Mouse (Mus musculus) left cerebral cortex, postnatal 10 days (tissue): ENCODE results near the gene Pnpla3. TPM values are rescaled to one million over a fixed set of nuclear protein-coding genes. Genes with fewer than 3 reads are reported as not detected.
A peak's percentile ranks its signal among the peaks of the same experiment; 100 is the strongest.

Source experiments
- DNase-seq, 2 experiments: peaks; one replicate each; pipeline ENCODE4 v3.0.0; 2021 to 2022; ENCODE audit warnings: low spot score in 2 of 2, mixed read lengths in 1 of 2; ENCODE audit errors: extremely low spot score in 1 of 2
- intact Hi-C: fragments of 180-260 bp; cut with DNase I; formaldehyde crosslinking; loops from one replicate; pipeline ENCODE4 v1.15.1; 2025
- total RNA-seq, 2 experiments: library from RNA; stranded (reverse); gene quantifications; 2 replicates each; pipeline ENCODE4 v1.2.3; 2021

Pnpla3 gene
- total RNA-seq, 2 experiments from 2014 or later, result 13.1 to 16.3 TPM

DNA sequence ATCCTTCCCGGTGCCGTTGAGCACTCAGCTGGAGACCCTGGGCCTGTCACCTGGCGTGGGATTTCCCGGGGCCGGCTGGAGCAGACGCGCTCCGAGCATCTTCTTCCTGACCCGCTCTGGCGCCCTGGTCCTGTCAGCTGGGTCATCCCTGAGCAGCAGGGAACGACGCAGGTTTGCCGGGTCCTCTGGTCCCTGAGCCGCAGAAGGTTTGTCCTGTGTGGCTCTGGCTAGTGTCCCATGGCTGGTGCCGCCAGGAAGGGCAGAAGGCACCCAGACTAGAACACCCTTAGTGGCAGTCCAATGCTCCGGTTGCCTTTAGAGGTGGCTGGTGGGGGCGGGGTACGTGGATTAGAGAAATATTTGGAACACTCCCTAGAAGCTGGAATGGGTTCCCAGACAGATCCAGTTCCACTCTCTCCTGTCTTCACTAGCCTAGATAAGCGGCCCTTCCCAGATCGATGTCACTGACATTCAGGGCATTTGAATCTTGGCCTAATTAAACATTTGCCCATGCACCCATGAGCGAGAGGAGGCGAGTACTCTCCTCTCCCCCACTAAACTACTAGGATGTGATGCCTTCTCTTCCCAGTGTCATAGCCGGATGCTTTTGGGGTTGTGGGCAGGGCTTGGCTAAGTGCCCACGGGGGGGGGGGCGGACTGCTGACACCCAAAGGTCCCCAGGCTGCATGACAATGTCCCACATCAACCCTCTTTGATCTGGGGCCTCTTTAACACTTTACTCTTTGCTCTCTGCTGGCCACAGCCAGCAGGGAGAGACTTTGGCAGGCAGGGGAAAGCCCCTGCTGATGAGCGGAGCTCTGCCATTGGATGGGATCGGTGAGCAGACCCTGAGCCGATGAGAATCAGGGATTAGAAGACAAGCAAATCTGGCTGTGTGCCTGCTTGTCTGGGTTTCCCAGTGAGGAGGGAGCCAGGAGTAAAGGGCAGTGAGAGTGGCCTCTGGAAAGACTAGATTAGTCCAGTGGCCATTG, 829 bp downstream of the Pnpla3 start:
- DNase-seq, result peak; percentile 51 to 76
- intact Hi-C loops, result loop anchor here (5.0 kb wide), 1 partner anchor 46 kb away; the partner anchor contains the start of gene Pnpla5

DNA sequence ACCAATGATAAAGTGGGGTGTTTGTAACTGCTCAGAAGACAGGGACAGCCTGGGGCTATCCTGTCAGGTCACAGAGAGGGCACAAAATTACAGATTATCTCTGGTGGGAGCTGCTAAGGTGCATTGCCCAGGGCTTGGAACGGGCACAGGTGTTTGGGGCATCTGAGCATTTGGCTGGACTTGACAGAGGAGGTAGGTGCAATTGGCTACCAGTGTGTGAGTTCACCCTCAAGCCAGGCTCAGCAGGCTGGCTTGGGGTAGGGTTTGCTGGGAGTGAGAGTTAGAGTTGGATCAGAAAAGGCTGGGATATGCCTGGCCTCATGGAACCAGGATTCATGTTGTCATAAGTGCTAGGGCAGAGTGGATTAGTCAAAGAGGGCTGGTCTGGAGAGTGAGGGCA, 1.9 kb downstream of the Pnpla3 start:
- intact Hi-C loops, result loop anchor here (5.0 kb wide), 1 partner anchor 47 kb away; the partner anchor contains the start of gene Pnpla5
- no peak for DNase-seq

DNA sequence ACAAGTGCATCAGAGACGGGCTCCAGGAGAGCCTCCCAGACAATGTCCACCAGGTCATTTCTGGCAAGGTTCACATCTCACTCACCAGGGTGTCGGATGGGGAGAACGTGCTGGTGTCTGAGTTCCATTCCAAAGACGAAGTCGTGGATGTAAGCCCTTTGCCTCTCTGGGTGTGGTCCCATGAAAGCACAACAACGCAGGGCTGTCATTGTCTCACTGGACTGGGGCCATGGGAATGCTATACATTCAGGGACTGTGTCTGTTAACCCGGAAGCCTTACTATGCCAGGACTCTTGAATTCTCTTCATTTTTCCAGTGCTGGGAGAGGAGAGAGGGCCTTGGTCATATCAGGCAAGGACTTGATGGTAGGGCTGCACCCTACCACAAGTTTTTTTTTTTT, 3.5 kb downstream of the Pnpla3 start:
- DNase-seq, result no peak
- intact Hi-C loops, result no loop called here

DNA sequence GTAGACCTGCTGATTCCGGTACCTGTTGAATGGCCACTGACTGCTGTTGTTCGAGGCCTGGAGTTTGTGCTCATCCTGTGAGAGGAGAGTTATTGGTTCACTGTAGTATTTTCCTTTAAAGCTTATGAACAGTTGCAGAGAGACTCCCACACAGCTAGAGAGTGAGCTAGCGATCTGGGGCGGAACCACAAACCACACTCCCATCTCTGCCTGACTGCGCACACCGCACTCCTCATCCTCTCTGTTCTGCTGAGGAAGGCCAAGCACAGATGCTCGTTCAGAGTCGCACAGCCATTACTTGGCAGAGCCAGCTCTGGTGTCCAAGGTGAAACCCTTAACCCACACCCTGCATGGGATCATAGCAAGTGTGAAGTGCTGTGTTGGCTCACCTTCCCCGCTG, 11.1 kb downstream of the Pnpla3 start:
- intact Hi-C loops, result no loop called here
- no peak for DNase-seq

DNA sequence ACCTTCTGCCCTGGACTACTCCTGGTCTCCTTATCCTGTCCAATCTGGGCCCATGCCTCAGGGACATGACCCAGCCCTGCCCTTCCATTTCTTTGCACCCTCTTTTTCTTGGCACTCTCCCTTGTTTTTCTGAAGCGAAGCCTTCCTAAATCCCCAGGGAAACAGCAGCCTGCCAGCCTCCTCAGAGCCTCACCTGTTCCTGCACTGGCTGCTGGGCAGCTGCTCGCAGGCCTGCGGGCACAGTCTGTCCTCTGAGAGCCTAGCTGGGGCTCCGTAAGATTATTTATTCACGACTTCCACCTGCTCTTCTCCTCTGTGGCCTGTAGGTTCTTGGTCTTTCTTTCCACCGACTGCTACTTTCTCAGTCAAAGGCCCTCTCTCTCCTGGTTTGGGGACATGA, 14.4 kb downstream of the Pnpla3 start:
- no peak for DNase-seq
- intact Hi-C loops, result no loop called here

DNA sequence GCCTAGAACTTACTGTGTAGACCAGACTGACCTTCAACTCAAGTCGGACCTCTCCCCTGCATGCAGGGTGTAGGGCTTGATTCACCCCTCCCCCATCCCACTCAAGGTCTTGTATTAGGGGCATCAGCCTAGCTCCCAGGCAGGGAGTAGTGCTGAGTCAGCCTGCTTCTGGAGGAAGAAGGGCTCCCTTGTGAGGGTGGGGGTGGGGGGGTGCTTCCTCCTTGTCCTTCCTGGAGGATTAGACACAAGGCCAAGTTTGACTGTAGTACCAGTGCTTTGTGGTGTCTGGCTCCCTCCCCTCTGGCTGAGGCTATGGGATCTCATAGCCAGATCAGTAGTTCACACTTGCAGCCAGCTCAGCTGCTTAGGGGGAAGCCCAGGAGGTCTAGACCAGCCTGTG, 16.3 kb downstream of the Pnpla3 start:
- intact Hi-C loops, result no loop called here
- DNase-seq, result no peak

DNA sequence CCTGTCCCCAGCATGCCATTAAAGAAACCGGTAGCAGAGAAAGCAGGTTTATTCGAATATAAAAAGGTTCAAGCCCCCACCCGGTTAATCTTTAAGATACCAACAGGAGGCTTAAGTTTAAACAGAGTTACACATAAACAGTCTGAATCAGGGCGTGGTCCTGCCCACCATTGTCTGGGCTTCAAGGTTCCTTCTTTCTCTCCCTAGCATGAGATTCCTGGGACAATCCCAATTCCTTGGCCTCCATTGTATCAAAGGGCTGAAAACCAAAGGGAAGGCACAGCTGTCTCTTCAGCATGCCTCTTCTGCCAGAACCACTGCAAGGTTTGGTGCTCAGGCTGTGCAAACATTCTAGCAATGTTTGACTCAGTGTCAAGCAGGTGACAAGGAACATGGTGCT, 18.6 kb downstream of the Pnpla3 start:
- intact Hi-C loops, result no loop called here
- DNase-seq, result no peak

DNA sequence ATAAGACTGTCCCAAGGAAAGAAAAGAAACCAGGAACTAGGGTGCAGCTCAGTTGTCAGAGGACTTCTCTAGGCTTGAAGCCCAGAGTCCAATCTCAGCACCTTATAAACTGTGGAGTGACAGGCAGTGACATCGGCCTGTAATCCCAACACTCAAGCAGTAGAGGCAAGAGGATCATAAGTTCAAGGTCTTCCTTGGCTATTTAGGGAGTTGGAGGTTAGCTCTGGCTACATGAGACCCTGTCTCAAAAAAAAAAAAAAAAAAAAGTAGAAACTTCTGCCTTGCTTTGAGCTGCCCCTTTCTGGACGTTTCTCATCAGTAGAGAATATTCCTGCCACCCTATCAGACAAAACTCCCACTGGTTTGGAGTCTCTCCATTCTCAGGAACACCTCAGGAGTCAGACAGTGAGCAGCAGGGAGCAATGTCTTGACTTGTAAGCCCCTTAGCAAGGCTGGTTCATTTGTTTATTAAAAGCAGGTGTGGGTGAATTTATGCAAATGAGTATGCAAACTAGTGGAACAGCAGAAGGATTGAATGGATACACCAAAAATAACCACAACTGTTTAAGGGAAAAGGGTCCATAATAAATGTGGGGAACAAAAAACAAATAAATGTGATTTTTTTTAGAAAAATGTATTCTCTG, 21.4 kb downstream of the Pnpla3 start:
- no peak for DNase-seq
- intact Hi-C loops, result no loop called here

DNA sequence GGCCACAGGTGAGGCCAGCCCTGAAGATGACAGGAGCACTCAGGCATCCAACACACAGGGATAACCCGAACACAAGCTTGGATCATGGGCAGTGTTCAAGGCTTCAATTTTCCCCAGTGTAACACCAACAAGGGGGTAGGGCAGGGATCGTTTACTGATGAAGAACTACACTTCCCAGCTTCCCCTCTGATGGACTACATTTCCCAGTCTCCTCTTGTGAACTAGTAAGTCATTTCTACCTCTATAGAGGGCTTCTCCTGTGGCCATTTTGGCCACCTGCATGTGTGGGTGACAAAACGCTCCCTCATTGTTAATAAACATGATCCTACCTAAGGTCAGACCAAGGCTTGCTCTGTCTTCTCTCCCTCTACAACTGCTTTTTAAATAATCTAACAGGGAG, 22.2 kb downstream of the Pnpla3 start:
- no peak for DNase-seq
- intact Hi-C loops, result no loop called here

DNA sequence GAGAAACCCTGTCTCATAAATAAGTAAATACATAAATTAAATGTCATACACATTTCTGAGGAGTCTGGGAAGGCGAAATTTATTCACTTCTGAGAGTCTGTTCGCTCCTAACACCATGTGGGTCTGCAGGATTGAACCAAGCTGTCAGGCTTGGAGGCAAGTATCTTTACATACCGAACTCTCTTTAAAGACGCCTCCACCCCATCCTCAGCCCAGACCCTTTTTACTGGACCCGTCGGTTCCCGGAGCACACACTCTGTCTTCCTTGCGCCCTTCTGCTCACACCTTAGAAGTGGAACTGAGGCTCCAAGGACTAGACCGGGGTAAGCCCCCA, 24.1 kb downstream of the Pnpla3 start:
- intact Hi-C loops, result no loop called here
- no peak for DNase-seq

DNA sequence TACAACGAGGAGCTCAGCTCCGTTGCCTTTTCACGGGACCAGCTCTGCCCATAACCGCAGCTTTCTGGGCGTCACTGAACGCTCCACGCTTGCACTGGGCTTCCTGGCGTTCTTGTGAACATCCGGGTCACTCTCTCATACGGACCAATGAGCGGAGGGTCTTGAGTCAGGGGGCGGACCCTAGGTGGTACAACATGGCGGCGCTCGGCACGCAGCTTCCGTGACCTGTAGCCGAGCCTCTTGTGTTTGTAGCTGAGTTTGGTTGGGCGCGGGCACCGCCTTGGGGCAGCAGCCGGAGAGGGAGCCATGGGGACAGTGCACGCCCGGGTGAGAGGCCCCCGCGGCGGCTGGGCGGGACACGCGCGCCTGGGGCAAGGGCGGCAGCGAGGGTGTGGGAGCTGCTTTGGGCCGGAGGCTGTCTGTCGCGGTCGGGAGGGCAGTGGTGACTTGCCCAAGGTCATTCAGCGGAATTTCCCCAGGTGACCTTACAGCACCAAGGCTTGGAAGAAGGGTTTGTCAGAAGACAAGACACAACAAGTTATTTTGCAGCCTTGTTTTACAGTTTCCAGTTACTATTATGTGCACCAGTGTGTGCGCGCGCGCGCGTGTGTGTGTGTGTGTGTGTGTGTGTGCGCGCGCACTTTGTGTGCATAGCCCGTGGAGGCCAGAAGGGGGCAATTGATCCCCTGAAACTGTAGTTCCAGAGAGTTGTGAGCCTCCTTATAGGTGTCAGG, 24.6 kb downstream of the Pnpla3 start, which contains the start of gene Samm50:
Gene Samm50, plus strand, starts transcription at position 184 of the 734 bp plus-strand sequence.
- intact Hi-C loops, result no loop called here
- DNase-seq, result peak; percentile 93

DNA sequence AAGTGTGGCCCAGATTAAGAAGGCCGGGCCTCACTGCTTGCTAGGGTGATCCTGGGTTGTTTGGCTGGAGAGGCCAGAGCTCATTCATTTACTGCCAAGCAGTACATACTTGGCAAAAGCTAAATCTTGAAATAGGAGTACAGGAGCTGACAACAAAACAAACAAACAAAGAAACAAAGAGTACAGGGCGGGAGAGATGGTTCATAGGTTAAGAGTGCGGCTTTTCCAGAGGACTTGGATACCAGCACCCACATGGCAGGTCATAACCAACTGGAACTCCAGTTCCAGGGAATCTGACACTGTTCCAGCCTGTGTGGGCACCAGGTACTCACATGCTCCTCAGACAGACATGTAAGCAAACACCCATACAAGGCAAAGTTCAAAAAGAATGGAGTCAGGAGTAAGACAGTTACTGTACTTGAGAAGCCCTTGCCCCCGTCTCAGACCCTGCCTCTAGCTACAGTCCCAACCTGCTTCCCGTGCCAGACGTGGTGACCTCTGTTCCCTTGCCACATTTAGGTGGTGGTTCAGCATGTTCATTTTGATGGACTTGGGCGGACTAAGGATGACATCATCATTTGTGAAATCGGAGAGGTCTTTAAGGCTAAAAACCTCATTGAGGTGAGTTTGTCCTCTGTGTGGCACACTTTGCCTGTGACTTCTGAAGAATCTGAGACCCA, 29.0 kb downstream of the Pnpla3 start:
- no peak for DNase-seq
- intact Hi-C loops, result no loop called here

DNA sequence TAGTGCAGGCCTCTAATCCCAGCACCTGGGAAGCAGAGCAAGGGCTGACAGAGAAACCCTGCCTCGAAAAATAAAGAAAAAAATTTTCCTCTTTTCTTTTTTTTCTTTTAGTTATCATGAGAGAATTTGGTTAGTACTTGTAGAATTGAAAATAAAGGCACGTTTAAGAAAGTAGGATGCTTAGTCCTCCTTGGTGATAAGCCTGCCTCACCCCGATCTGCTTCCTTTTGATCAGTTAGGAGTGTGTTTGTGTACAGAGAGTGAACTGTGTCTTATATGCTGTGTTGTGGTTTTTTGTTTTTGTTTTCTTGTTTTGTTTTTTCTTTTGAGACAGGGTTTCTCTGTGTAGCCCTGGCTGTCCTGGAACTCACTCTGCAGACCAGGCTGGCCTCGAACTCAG, 39.7 kb downstream of the Pnpla3 start:
- DNase-seq, result no peak
- intact Hi-C loops, result no loop called here

DNA sequence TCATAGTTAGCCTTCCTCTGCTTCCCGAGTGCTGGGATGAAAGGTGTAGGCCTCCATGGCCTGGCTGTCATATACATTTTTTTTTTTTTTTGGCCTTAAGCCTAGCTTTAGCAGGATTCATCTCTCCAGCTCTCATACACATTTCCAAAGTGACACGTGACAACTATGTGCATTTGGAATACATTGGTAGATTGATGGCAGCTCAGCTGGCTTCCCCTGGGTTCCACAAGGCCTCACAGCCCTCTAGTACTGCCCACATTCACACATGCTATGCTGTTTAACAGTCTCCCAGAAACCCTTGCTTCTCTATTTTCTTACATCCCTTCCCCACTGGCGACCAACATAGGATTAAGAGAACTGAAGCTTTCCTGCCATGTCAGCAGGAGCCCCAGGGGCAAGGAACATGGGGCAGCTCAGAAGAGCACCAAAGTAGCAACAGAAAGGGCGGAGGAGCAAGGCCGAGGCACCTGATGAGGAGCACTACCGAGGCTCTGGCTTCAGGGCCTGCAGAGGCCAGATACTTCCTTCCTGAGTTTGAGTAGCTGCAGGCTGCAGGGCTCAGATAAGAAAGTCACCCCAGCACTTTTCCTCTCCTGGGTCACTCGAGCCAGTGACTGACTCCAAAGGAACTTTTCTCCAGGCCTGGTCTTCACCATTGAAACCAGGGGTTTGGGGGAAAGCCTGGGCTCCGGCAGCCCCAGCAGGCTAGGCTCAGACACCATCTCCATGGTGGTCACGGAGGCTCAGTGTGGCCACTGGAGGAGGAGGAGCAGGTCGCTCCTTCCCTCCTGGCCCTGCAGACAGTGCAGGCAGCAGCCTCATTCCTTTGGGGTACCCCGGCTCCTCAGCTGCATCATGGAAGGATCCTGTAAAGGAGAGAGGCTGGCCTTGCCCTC, 42.1 kb downstream of the Pnpla3 start:
- no peak for DNase-seq
- intact Hi-C loops, result loop anchor here (5.0 kb wide), 1 partner anchor 408 kb away; no protein-coding TSS in a partner anchor

DNA sequence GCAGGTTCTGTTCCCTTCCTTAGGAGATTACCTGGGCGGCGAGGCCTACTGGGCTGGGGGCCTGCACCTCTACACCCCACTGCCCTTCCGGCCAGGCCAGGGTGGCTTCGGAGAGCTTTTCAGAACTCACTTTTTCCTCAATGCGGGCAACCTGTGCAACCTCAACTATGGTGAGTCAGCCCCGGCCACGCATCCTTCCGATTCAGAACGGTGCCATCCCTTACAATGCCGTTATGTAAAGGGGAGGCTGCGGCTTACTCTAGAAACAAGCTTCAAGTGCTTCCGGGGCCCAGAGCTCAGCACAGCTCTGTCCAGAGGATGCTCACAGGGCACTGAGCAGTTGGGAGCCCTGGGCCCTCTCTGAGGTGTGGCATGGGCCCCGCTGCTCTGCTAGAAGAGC, 42.8 kb downstream of the Pnpla3 start:
- intact Hi-C loops, result loop anchor here (5.0 kb wide), 1 partner anchor 407 kb away; no protein-coding TSS in a partner anchor

DNA sequence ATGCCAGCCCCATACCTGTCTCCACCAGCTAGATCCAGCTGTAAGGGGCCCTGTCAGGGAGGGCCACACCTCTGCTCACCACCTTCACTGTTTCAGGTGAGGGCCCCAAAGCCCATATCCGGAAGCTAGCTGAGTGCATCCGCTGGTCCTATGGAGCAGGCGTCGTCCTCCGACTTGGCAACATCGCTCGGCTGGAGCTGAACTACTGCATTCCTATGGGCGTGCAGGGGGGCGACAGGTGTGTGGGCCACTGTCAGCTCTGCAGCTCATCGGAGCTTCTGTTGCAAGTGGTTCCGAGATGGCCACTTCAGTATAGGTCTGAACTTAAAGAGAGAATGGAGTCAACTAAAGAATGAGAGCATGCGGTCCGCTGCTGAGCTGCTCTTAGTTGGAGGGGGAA, 43.3 kb downstream of the Pnpla3 start:
- intact Hi-C loops, result loop anchor here (5.0 kb wide), 1 partner anchor 406 kb away; no protein-coding TSS in a partner anchor
- DNase-seq, result no peak

More for the DNA sequence above, 42.8 kb downstream of the Pnpla3 start:
- no peak for DNase-seq

DNA sequence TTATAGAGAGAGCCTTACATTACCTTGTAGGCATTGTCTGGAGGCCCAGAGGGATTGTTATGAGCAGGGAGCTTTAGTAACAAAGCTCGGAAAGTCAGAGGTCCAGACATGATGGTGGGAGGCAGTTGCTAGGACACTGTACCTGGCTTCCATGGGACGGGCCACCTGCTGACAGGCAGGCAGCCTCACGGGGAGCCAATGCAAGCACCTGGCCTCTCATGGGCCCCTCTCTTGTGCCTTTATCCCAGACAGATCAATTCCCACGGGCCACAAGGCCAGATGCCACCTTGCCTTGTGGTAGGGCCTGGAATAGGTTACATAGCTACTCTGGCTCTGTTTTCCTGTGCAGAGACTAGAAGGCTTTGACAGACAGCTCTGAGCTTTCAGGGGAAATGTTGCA, 43.9 kb downstream of the Pnpla3 start:
- intact Hi-C loops, result loop anchor here (5.0 kb wide), 1 partner anchor 406 kb away; no protein-coding TSS in a partner anchor
- no peak for DNase-seq
